Mouse (Mus musculus) hematopoietic stem cell, adult 5-6 weeks (primary cell): ENCODE data around the gene Iqcb1. TPM values are rescaled to one million over a fixed set of nuclear protein-coding genes. Genes with fewer than 3 reads are reported as not detected.

Experiments
- ATAC-seq, 2 experiments: fragments of 125-278 bp in 1 of 2; replicated peaks in 1 of 2; 2 replicates each; pipeline ENCODE4 v1.8.0; 2016 to 2017; ENCODE audit warnings: inconsistent platforms in 2 of 2, mild to moderate bottlenecking in 2 of 2, moderate number of reproducible peaks in 2 of 2, low read depth in 1 of 2, moderate TSS enrichment in 1 of 2; ENCODE audit not compliant: low FRiP score in 2 of 2, poor library complexity in 2 of 2, severe bottlenecking in 2 of 2, insufficient read depth in 1 of 2, low TSS enrichment in 1 of 2
- total RNA-seq: library from RNA; stranded (forward); fragments of 172-1452, 232-1000 nt; gene quantifications from 2 replicates; pipeline ENCODE4 v1.2.3, GENCODE M21; 2017

Gene Iqcb1
- total RNA-seq, 1 experiment from 2014 or later = 46.5 TPM

- ATAC-seq = peak in 1 of 2 experiments; percentile 31; a peak in 1 of 4 replicates
These were observed 92.2 kb downstream of the Iqcb1 start for GRCm38 (mm10) chr16:36920410-36920809.

- ATAC-seq = no peak
These were observed 93.0 kb downstream of the Iqcb1 start for GRCm38 (mm10) chr16:36921067-36921613.

- no peak for ATAC-seq
These were observed 93.8 kb downstream of the Iqcb1 start for GRCm38 (mm10) chr16:36921980-36922379.

Other genes starting within 250 kb of the Iqcb1 start
- gene Cd86, start 162.3 kb upstream of the Iqcb1 start, total RNA-seq = 14.1 and 18.0 TPM in 2 replicates
- gene Ildr1, start 134.4 kb upstream of the Iqcb1 start, total RNA-seq = 0.45 and 0.63 TPM in 2 replicates
- 46.8 and 70.9 TPM in 2 replicates for gene Slc15a2, start 43.4 kb upstream of the Iqcb1 start, total RNA-seq
- not detected in 2 replicates for gene Eaf2, start 46.6 kb downstream of the Iqcb1 start, total RNA-seq
- gene Golgb1, start 46.8 kb downstream of the Iqcb1 start, total RNA-seq = 38.7 and 41.1 TPM in 2 replicates
- gene Hcls1, start 106.6 kb downstream of the Iqcb1 start, total RNA-seq = 222 and 289 TPM in 2 replicates
- gene Fbxo40, start 162.1 kb downstream of the Iqcb1 start, total RNA-seq = 0.25 and 1.6 TPM in 2 replicates
- 17.5 and 19.4 TPM in 2 replicates for gene Polq, start 183.4 kb downstream of the Iqcb1 start, total RNA-seq